10 mouse cellular contexts compared by ENCODE assay signal in the genomic region with DNA sequence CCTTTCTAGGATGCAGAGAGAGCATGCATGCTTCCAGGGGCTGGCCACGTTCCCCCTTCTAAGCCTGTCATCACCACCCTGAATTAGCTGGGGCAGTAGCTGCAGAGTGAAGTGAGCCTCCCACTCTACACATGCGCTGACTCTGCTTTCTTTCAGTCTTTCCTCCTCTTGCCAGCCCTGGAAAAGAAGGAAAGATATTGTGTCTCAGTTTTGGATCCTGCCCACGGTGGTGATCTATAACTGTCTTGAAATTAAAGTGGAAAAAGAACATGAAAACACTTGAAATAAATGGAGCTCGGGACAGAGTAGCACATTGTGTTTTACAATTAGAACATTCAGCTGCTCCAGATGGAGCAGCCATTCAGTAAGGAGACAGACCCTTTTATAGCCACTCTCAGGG. TPM values are rescaled to one million over a fixed set of nuclear protein-coding genes. Genes with fewer than 3 reads are reported as not detected.
DNase-seq lines count a peak whose midpoint lies in the region; ATAC-seq and TF ChIP-seq lines count a peak whose summit lies in the region.
"Had no signal": no experiment of that assay in that cellular context is flagged by ENCODE, and none has a peak within 500 bp of the region (broad histone marks: within the 10 kb centered on the region; RNA-seq: fewer than 3 reads in every experiment).

No protein-coding gene starts in this region.

- 30% methylated on average over 4 of the region's 4 CpGs for WGBS in heart, embryonic 12.5 days
- whole genome bisulfite sequencing in forebrain, embryonic 14.5 days: 26% methylated on average over 4 of the region's 4 CpGs
- 45% methylated on average over 4 of the region's 4 CpGs for WGBS in hindbrain, postnatal 0 days
- WGBS in neural tube, embryonic 13.5 days: 18% methylated on average over 4 of the region's 4 CpGs
- 81% methylated on average over 4 of the region's 4 CpGs for WGBS in thymus, adult 2 months

- intact Hi-C loops in heart, postnatal 36 days (cut with DNase I): no loop called here

- H3K36me3 ChIP-seq in heart, embryonic 12.5 days: no peaks in the 10 kb centered on the region
- peaks cover 5% of the 10 kb centered on the region; the same call in 1 of the 2 replicates for H3K36me3 ChIP-seq in forebrain, embryonic 14.5 days (ENCODE audit: control insufficient read depth, insufficient read depth, low read length)
- peaks cover 4% of the 10 kb centered on the region; the same call in 1 of the 2 replicates for H3K36me3 ChIP-seq in hindbrain, postnatal 0 days (ENCODE audit: insufficient read depth, low read length)
- 0 out of 2 replicates have a peak, but pooled peaks cover 8% of the 10 kb centered on the region for H3K36me3 ChIP-seq in neural tube, embryonic 13.5 days
- no peaks in the 10 kb centered on the region for H3K36me3 ChIP-seq in thymus, adult 2 months (ENCODE audit: control insufficient read depth, insufficient read depth, low read length)
- H3K36me3 ChIP-seq: lung, embryonic 15.5 days had no signal

- no peaks in the 10 kb centered on the region for H3K9me3 ChIP-seq in heart, embryonic 12.5 days (replicated peaks)
- H3K9me3 ChIP-seq in forebrain, embryonic 14.5 days (replicated peaks; ENCODE audit: control insufficient read depth, low read length): no peaks in the 10 kb centered on the region
- no peaks in the 10 kb centered on the region for H3K9me3 ChIP-seq in hindbrain, postnatal 0 days (ENCODE audit: low read length)
- no peaks in the 10 kb centered on the region for H3K9me3 ChIP-seq in neural tube, embryonic 13.5 days
- H3K9me3 ChIP-seq: lung, embryonic 15.5 days had no signal

- peaks cover 5% of the 10 kb centered on the region; the same call in 1 of the 2 replicates for H3K4me1 ChIP-seq in heart, embryonic 12.5 days (replicated peaks)
- no peaks in the 10 kb centered on the region for H3K4me1 ChIP-seq in forebrain, embryonic 14.5 days (ENCODE audit: control insufficient read depth, insufficient read depth, low read length)
- H3K4me1 ChIP-seq in hindbrain, postnatal 0 days (ENCODE audit: insufficient read depth, low read length): no peaks in the 10 kb centered on the region
- peaks cover 11% of the 10 kb centered on the region for H3K4me1 ChIP-seq in neural tube, embryonic 13.5 days (replicated peaks)
- H3K4me1 ChIP-seq in thymus, adult 2 months (replicated peaks; ENCODE audit: control insufficient read depth, insufficient read depth, low read length): no peaks in the 10 kb centered on the region
- H3K4me1 ChIP-seq: lung, embryonic 15.5 days had no signal

- no peak for TF ChIP-seq CTCF in hindbrain, postnatal 0 days (IDR thresholded peaks at IDR 0.05; ENCODE audit: low read depth)
- no peak for TF ChIP-seq CTCF in thymus, adult 2 months (IDR thresholded peaks at IDR 0.05; ENCODE audit: borderline replicate concordance, control insufficient read depth, extremely low read depth, insufficient read depth, low read length, poor library complexity)

- TF ChIP-seq POLR2A in thymus, adult 2 months (IDR thresholded peaks at IDR 0.05; ENCODE audit: control insufficient read depth, extremely low read depth, insufficient read depth, low read length, poor library complexity): no peak

- 0 out of 2 replicates have a peak, but pooled peaks have one; percentile 61 for ATAC-seq in heart, embryonic 12.5 days (ENCODE audit: insufficient number of reproducible peaks, low FRiP score)
- ATAC-seq in forebrain, embryonic 14.5 days: peak; percentile 48; the same call in 1 of the 2 replicates
- ATAC-seq in hindbrain, postnatal 0 days: 0 out of 2 replicates have a peak, but pooled peaks have one; percentile 51
- ATAC-seq in neural tube, embryonic 13.5 days (ENCODE audit: low read depth): peak; percentile 77
- ATAC-seq in megakaryocyte progenitor cell, adult 5-6 weeks (replicated peaks; ENCODE audit: poor library complexity): no peak

- no peaks in the 10 kb centered on the region for H3K27me3 ChIP-seq in heart, embryonic 12.5 days (replicated peaks)
- H3K27me3 ChIP-seq in forebrain, embryonic 14.5 days (replicated peaks; ENCODE audit: control insufficient read depth, insufficient read depth, low read length): no peaks in the 10 kb centered on the region
- no peaks in the 10 kb centered on the region for H3K27me3 ChIP-seq in hindbrain, postnatal 0 days (ENCODE audit: insufficient read depth, low read length)
- H3K27me3 ChIP-seq in neural tube, embryonic 13.5 days: no peaks in the 10 kb centered on the region
- H3K27me3 ChIP-seq in thymus, adult 2 months (ENCODE audit: control insufficient read depth, insufficient read depth, low read length): no peaks in the 10 kb centered on the region
- H3K27me3 ChIP-seq: CH12.LX; lung, embryonic 15.5 days had no signal

- H3K9ac ChIP-seq in heart, embryonic 12.5 days: no peak overlapping the region
- no peak overlapping the region for H3K9ac ChIP-seq in forebrain, embryonic 14.5 days (ENCODE audit: low read length)
- no peak overlapping the region for H3K9ac ChIP-seq in hindbrain, postnatal 0 days (replicated peaks; ENCODE audit: low read length)
- H3K9ac ChIP-seq in neural tube, embryonic 13.5 days: no peak overlapping the region
- H3K9ac ChIP-seq: lung, embryonic 15.5 days had no signal

- DNase-seq in heart, postnatal 36 days: no peak
- peak; percentile 27 for DNase-seq in forebrain, embryonic 14.5 days (ENCODE audit: low spot score)
- peak; percentile 6 for DNase-seq in hindbrain, postnatal 0 days (ENCODE audit: low spot score)
- no peak for DNase-seq in thymus, adult 2 months
- no peak for DNase-seq in adrenal gland, postnatal 36 days

- peak overlapping the region; percentile 44 for H3K4me2 ChIP-seq in heart, embryonic 12.5 days
- no peak overlapping the region for H3K4me2 ChIP-seq in forebrain, embryonic 14.5 days (ENCODE audit: low read length)
- peak overlapping the region; percentile 36 for H3K4me2 ChIP-seq in hindbrain, postnatal 0 days (ENCODE audit: low read depth, low read length)
- peak overlapping the region; percentile 24 for H3K4me2 ChIP-seq in neural tube, embryonic 13.5 days
- H3K4me2 ChIP-seq: lung, embryonic 15.5 days had no signal

- peak overlapping the region; percentile 10; the same call in 1 of the 2 replicates for H3K4me3 ChIP-seq in heart, embryonic 12.5 days
- H3K4me3 ChIP-seq in forebrain, embryonic 14.5 days (ENCODE audit: low read depth, low read length): no peak overlapping the region
- no peak overlapping the region for H3K4me3 ChIP-seq in hindbrain, postnatal 0 days (ENCODE audit: low read length)
- no peak overlapping the region for H3K4me3 ChIP-seq in neural tube, embryonic 13.5 days
- H3K4me3 ChIP-seq in thymus, adult 2 months (ENCODE audit: control insufficient read depth, insufficient read depth, low read length): no peak overlapping the region
- H3K4me3 ChIP-seq: lung, embryonic 15.5 days had no signal

- no peak overlapping the region for H3K27ac ChIP-seq in heart, embryonic 12.5 days (ENCODE audit: poor library complexity, severe bottlenecking)
- no peak overlapping the region for H3K27ac ChIP-seq in forebrain, embryonic 14.5 days (ENCODE audit: low read depth, low read length)
- no peak overlapping the region for H3K27ac ChIP-seq in hindbrain, postnatal 0 days
- no peak overlapping the region for H3K27ac ChIP-seq in neural tube, embryonic 13.5 days (replicated peaks)
- H3K27ac ChIP-seq in thymus, adult 2 months (ENCODE audit: control insufficient read depth, insufficient read depth, low read length): no peak overlapping the region
- H3K27ac ChIP-seq: lung, embryonic 15.5 days had no signal

RNA-seq across cellular contexts. Expression of gene Col11a1, which starts 35.2 kb away (rescaled TPM):
- polyA plus RNA-seq in heart, embryonic 12.5 days (2016; fragmentation: Nextera tagmentation; extraction: Ambion mirVana): 7.7 and 7.9 TPM in 2 replicates
- total RNA-seq in heart, postnatal 36 days (2021): under 1 TPM; 0.19 to 0.24 TPM
- 4.5 and 7.2 TPM in 2 replicates for polyA plus RNA-seq in forebrain, embryonic 14.5 days (2014; fragmentation: Nextera tagmentation; extraction: Ambion mirVana)
- 17.8 and 22.0 TPM in 2 replicates for total RNA-seq in hindbrain, postnatal 0 days (2014; rRNA removed)
- polyA plus RNA-seq in hindbrain, postnatal 0 days (2015; fragmentation: Nextera tagmentation; extraction: Ambion mirVana): 8.9 and 11.2 TPM in 2 replicates
- 18.8 and 22.4 TPM in 2 replicates for polyA plus RNA-seq in neural tube, embryonic 13.5 days (2015; fragmentation: Nextera tagmentation; extraction: Ambion mirVana)
- not detected in 2 replicates for total RNA-seq in megakaryocyte progenitor cell, adult 5-6 weeks (2015)
- total RNA-seq in megakaryocyte progenitor cell, adult 5-6 weeks (2017): not detected in 2 replicates
- polyA plus RNA-seq in thymus, adult 2 months (2012; rRNA removed): not detected in 2 replicates
- 1 to 10 TPM in 1 of 2 experiments, under 1 TPM in 1; 0.66 to 1.1 TPM for total RNA-seq in adrenal gland, postnatal 36 days (2021)
- total RNA-seq: CH12.LX had no signal

Comparison
In these comparisons a context has a peak if more than half of its experiments do, and no peak if none do; other contexts are left out.
1. DNase-seq: peak in forebrain, embryonic 14.5 days (single experiment) and hindbrain, postnatal 0 days (single experiment); none in heart, postnatal 36 days (0 of 2), thymus, adult 2 months (single experiment) and adrenal gland, postnatal 36 days (0 of 2).